In genomic region chr1:136570298-136570653, GRCm38 (mm10) we compare ENCODE assay signal across 7 mouse cellular contexts. TPM values are rescaled to one million over a fixed set of nuclear protein-coding genes. Genes with fewer than 3 reads are reported as not detected.
DNase-seq lines count a peak whose midpoint lies in the region; ATAC-seq lines count a peak whose summit lies in the region.

No protein-coding gene starts in this region.

- no peaks in the 10 kb centered on the region for H3K9me3 ChIP-seq in intestine, embryonic 14.5 days (ENCODE audit: control insufficient read depth, low read length)
- H3K9me3 ChIP-seq in midbrain, embryonic 13.5 days = no peaks in the 10 kb centered on the region

- H3K27ac ChIP-seq in intestine, embryonic 14.5 days (ENCODE audit: low read depth) = no peak overlapping the region
- no peak overlapping the region for H3K27ac ChIP-seq in midbrain, embryonic 13.5 days

- H3K4me2 ChIP-seq in intestine, embryonic 14.5 days (ENCODE audit: low read length) = peak overlapping the region; percentile 37
- H3K4me2 ChIP-seq in midbrain, embryonic 13.5 days (replicated peaks) = peak overlapping the region; percentile 43

- ATAC-seq in intestine, embryonic 14.5 days (replicated peaks; ENCODE audit: low FRiP score, low TSS enrichment, low read depth) = no peak
- ATAC-seq in midbrain, embryonic 13.5 days = no peak

- 18% methylated on average over 13 of the region's 13 CpGs for WGBS in intestine, embryonic 14.5 days
- 13% methylated on average over 13 of the region's 13 CpGs for WGBS in midbrain, embryonic 13.5 days

- no peak overlapping the region for H3K9ac ChIP-seq in intestine, embryonic 14.5 days (ENCODE audit: low read length)
- H3K9ac ChIP-seq in midbrain, embryonic 13.5 days (replicated peaks) = peak overlapping the region; percentile 44; the same call in 1 of the 2 replicates

- H3K4me3 ChIP-seq in intestine, embryonic 14.5 days (ENCODE audit: low read depth, low read length) = 0 out of 2 replicates have a peak overlapping the region, but pooled peaks have one; percentile 1
- H3K4me3 ChIP-seq in midbrain, embryonic 13.5 days (replicated peaks) = peak overlapping the region; percentile 9; the same call in 1 of the 2 replicates

- intact Hi-C loops in left cerebral cortex, postnatal 25 days (cut with DNase I) = no loop called here

- no peaks in the 10 kb centered on the region for H3K27me3 ChIP-seq in intestine, embryonic 14.5 days (replicated peaks; ENCODE audit: control insufficient read depth, insufficient read depth, low read length)
- peaks cover 5% of the 10 kb centered on the region; the same call in 1 of the 2 replicates for H3K27me3 ChIP-seq in midbrain, embryonic 13.5 days

- no peaks in the 10 kb centered on the region; the same call in 1 of the 2 replicates for H3K4me1 ChIP-seq in intestine, embryonic 14.5 days (replicated peaks; ENCODE audit: control insufficient read depth, insufficient read depth, low read length)
- peaks cover 11% of the 10 kb centered on the region for H3K4me1 ChIP-seq in midbrain, embryonic 13.5 days (replicated peaks)

- no peaks in the 10 kb centered on the region for H3K36me3 ChIP-seq in intestine, embryonic 14.5 days (ENCODE audit: control insufficient read depth, insufficient read depth, low read length)
- H3K36me3 ChIP-seq in midbrain, embryonic 13.5 days = no peaks in the 10 kb centered on the region

- peak; percentile 98 for DNase-seq in ES-CJ7 (ENCODE audit: low read depth, low spot score)
- peak; percentile 58 for DNase-seq in embryo, embryonic 11 days
- no peak for DNase-seq in intestine, embryonic 14.5 days (ENCODE audit: low spot score)
- no peak for DNase-seq in left cerebral cortex, postnatal 25 days (ENCODE audit: low spot score in 2 of 2)
- DNase-seq in adrenal gland, adult 8-10 months = no peak
- no peak for DNase-seq in left cerebral cortex, adult 18-20 months (ENCODE audit: low spot score in 2 of 2)

RNA-seq across cellular contexts. Expression of gene Zfp281, which starts 54.4 kb away (rescaled TPM):
- polyA plus RNA-seq in intestine, embryonic 14.5 days (2014; fragmentation: Nextera tagmentation; extraction: Ambion mirVana) = 17.9 and 18.8 TPM in 2 replicates
- polyA plus RNA-seq in midbrain, embryonic 13.5 days (2015; fragmentation: Nextera tagmentation; extraction: Ambion mirVana) = 29.2 and 30.2 TPM in 2 replicates
- total RNA-seq in left cerebral cortex, postnatal 25 days (2021) = 10 to 100 TPM; 35.0 to 35.7 TPM
- total RNA-seq in adrenal gland, adult 8-10 months (2022) = 10 to 100 TPM; 17.9 to 22.4 (median 19.6) TPM
- 10 to 100 TPM; 34.5 to 34.9 TPM for total RNA-seq in left cerebral cortex, adult 18-20 months (2021)

Comparison
In these comparisons a context has a peak if more than half of its experiments do, and no peak if none do; other contexts are left out.
1. DNase-seq: peak in ES-CJ7 (single experiment) and embryo, embryonic 11 days (single experiment); none in intestine, embryonic 14.5 days (single experiment), left cerebral cortex, postnatal 25 days (0 of 2), adrenal gland, adult 8-10 months (single experiment) and left cerebral cortex, adult 18-20 months (0 of 2).